20 mouse cellular contexts compared by ENCODE assay signal in the genomic region with DNA sequence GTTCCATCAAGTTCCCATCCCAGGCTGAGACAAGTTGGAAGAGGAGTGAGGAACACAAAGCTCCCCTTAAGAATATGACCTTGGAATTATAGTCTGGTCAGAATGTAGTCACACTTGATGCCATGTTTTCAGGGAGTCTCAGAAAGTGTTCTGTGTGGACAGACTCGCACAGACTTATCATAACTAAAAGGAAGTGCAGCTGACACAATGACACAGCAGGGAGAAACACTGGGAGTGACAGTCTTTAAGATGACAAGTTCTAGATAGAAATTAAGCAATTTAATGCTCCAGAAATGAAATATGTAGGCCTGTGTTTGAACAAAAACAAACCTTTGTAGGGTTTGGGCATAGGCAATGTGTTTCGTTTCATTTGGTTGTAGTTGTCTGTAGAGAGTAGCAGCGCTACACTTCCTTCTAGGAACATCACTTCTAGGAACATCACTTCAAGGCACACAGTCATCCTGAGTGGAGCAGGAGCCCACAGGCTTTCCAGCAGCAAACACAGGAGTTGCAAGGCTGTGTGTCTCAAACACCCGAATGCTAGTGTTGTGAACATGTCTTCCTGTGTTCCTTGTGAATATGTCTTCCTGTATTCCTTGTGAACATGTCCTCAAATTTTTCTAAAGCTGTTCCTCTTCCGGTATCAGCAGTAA. TPM values are rescaled to one million over a fixed set of nuclear protein-coding genes. Genes with fewer than 3 reads are reported as not detected.
DNase-seq lines count a peak whose midpoint lies in the region; ATAC-seq and TF ChIP-seq lines count a peak whose summit lies in the region.
"Had no signal": no experiment of that assay in that cellular context is flagged by ENCODE, and none has a peak within 500 bp of the region (broad histone marks: within the 10 kb centered on the region; RNA-seq: fewer than 3 reads in every experiment).

No protein-coding gene starts in this region.

- no peak overlapping the region for H3K4me3 ChIP-seq in heart, embryonic 16.5 days (ENCODE audit: low read length)
- H3K4me3 ChIP-seq in liver, postnatal 0 days (ENCODE audit: low read depth, low read length): no peak overlapping the region
- H3K4me3 ChIP-seq in forebrain, embryonic 10.5 days: no peak overlapping the region
- H3K4me3 ChIP-seq: embryonic facial prominence, embryonic 13.5 days; gastrocnemius, adult 2 months; hindbrain, embryonic 12.5 days; midbrain, embryonic 10.5 days had no signal

- H3K9me3 ChIP-seq in heart, embryonic 16.5 days (replicated peaks; ENCODE audit: control insufficient read depth, low read length): no peaks in the 10 kb centered on the region
- H3K9me3 ChIP-seq in liver, postnatal 0 days (ENCODE audit: low read length): no peaks in the 10 kb centered on the region
- H3K9me3 ChIP-seq in forebrain, embryonic 10.5 days: no peaks in the 10 kb centered on the region
- H3K9me3 ChIP-seq: embryonic facial prominence, embryonic 13.5 days; hindbrain, embryonic 12.5 days; midbrain, embryonic 10.5 days had no signal

- TF ChIP-seq CTCF in liver, postnatal 0 days (IDR thresholded peaks at IDR 0.05; ENCODE audit: low read depth): no peak

- DNase-seq in heart, adult 8-10 months (ENCODE audit: low spot score): no peak
- DNase-seq in liver: peak; percentile 41
- no peak for DNase-seq in liver, postnatal 0 days
- no peak for DNase-seq in forebrain, embryonic 10.5 days (ENCODE audit: extremely low spot score, low spot score)
- no peak for DNase-seq in B cell, adult 2 months
- no peak for DNase-seq in urinary bladder, adult 18-20 months (ENCODE audit: low spot score in 2 of 2)
- DNase-seq: adrenal gland, adult 2 months; cerebellum, adult 9-10 months; gastrocnemius, adult 2 months; heart, adult 18-20 months; heart, postnatal 10 days; kidney, adult 18-20 months; kidney, postnatal 10 days; lung, postnatal 10 days; retina, postnatal 1 day; right cerebral cortex, postnatal 4 days had no signal

- TF ChIP-seq EP300 in liver, postnatal 0 days (IDR thresholded peaks at IDR 0.05; ENCODE audit: low read depth): no peak

- no peaks in the 10 kb centered on the region for H3K27me3 ChIP-seq in heart, embryonic 16.5 days (ENCODE audit: control insufficient read depth, insufficient read depth, low read length)
- H3K27me3 ChIP-seq in liver, postnatal 0 days (ENCODE audit: insufficient read depth, low read length): no peaks in the 10 kb centered on the region
- no peaks in the 10 kb centered on the region for H3K27me3 ChIP-seq in forebrain, embryonic 10.5 days (ENCODE audit: poor library complexity, severe bottlenecking)
- H3K27me3 ChIP-seq: embryonic facial prominence, embryonic 13.5 days; hindbrain, embryonic 12.5 days had no signal

- 73% methylated on average over 5 of the region's 5 CpGs for WGBS in heart, embryonic 16.5 days
- WGBS in liver, postnatal 0 days (ENCODE audit: insufficient replicate concordance): 69% methylated on average over 5 of the region's 5 CpGs
- WGBS in forebrain, embryonic 10.5 days: 91% methylated on average over 5 of the region's 5 CpGs

- peak overlapping the region; percentile 35; the same call in 1 of the 2 replicates for H3K27ac ChIP-seq in heart, embryonic 16.5 days (ENCODE audit: low read length)
- peak overlapping the region; percentile 26; the same call in 1 of the 2 replicates for H3K27ac ChIP-seq in liver, postnatal 0 days (ENCODE audit: low read depth)
- H3K27ac ChIP-seq in forebrain, embryonic 10.5 days: no peak overlapping the region
- H3K27ac ChIP-seq: embryonic facial prominence, embryonic 13.5 days; gastrocnemius, adult 2 months; hindbrain, embryonic 12.5 days; midbrain, embryonic 10.5 days had no signal

- H3K9ac ChIP-seq in heart, embryonic 16.5 days (ENCODE audit: low read length): no peak overlapping the region
- H3K9ac ChIP-seq in liver, postnatal 0 days (replicated peaks): no peak overlapping the region
- H3K9ac ChIP-seq: embryonic facial prominence, embryonic 13.5 days; hindbrain, embryonic 12.5 days had no signal

- peaks cover 10% of the 10 kb centered on the region; the same call in 1 of the 2 replicates for H3K36me3 ChIP-seq in heart, embryonic 16.5 days (ENCODE audit: control insufficient read depth, insufficient read depth)
- peaks cover 8% of the 10 kb centered on the region; the same call in 1 of the 2 replicates for H3K36me3 ChIP-seq in liver, postnatal 0 days (replicated peaks; ENCODE audit: insufficient read depth, low read length)
- peaks cover 31% of the 10 kb centered on the region for H3K36me3 ChIP-seq in forebrain, embryonic 10.5 days (replicated peaks)

- no peak overlapping the region for H3K4me2 ChIP-seq in heart, embryonic 16.5 days (ENCODE audit: low read depth, low read length)
- peak overlapping the region; percentile 24; the same call in 1 of the 2 replicates for H3K4me2 ChIP-seq in liver, postnatal 0 days (ENCODE audit: low read depth, low read length)
- H3K4me2 ChIP-seq: embryonic facial prominence, embryonic 13.5 days; hindbrain, embryonic 12.5 days had no signal

- no peak for ATAC-seq in heart, embryonic 16.5 days (replicated peaks; ENCODE audit: extremely low read depth, insufficient read depth, low FRiP score)
- peak; percentile 81 for ATAC-seq in liver, postnatal 0 days

- peaks cover 11% of the 10 kb centered on the region for H3K4me1 ChIP-seq in heart, embryonic 16.5 days (ENCODE audit: control insufficient read depth, insufficient read depth, low read length)
- H3K4me1 ChIP-seq in liver, postnatal 0 days (ENCODE audit: insufficient read depth): peaks cover 14% of the 10 kb centered on the region
- H3K4me1 ChIP-seq in forebrain, embryonic 10.5 days: no peaks in the 10 kb centered on the region
- H3K4me1 ChIP-seq: embryonic facial prominence, embryonic 13.5 days; hindbrain, embryonic 12.5 days; midbrain, embryonic 10.5 days had no signal

RNA-seq across cellular contexts. Expression of a gene that starts 11.7 kb away (rescaled TPM):
- polyA plus RNA-seq in heart, embryonic 16.5 days (2015; fragmentation: Nextera tagmentation; extraction: Ambion mirVana): 28.4 and 31.0 TPM in 2 replicates
- 10 to 100 TPM; 43.0 to 49.2 (median 46.7) TPM for total RNA-seq in heart, adult 8-10 months (2022)
- 22.0 and 22.2 TPM in 2 replicates for polyA plus RNA-seq in liver, postnatal 0 days (2015; fragmentation: Nextera tagmentation; extraction: Ambion mirVana)
- polyA plus RNA-seq in forebrain, embryonic 10.5 days (2016; fragmentation: Nextera tagmentation; extraction: Ambion mirVana): 37.0 and 38.8 TPM in 2 replicates
